Mouse (Mus musculus) midbrain, embryonic 11.5 days (tissue): Measurements from ENCODE around the gene Rbm20. TPM values are rescaled to one million over a fixed set of nuclear protein-coding genes. Genes with fewer than 3 reads are reported as not detected.
A peak's percentile ranks its signal among the peaks of the same experiment; 100 is the strongest.

ENCODE experiments used
- ATAC-seq: fragments of 200-750 bp; cut with Nextera tagmentation; 2 replicates; pipeline ENCODE4 v1.8.0; 2017; ENCODE audit warnings: moderate TSS enrichment, moderate library complexity; ENCODE audit not compliant: low FRiP score
- DNase-seq: peaks from one replicate; pipeline ENCODE4 v3.0.0; 2015; ENCODE audit warnings: low spot score; ENCODE audit errors: missing footprints
- H3K27ac ChIP-seq: fragments of 300-500 bp; sonication (generic); 2 replicates; pipeline ENCODE4 v1.5.1; 2014; ENCODE audit warnings: low read depth, low read length
- H3K27me3 ChIP-seq: fragments of 300-500 bp; sonication (generic); 2 replicates; pipeline ENCODE4 v1.6.1; 2014; ENCODE audit warnings: mild to moderate bottlenecking, low read length, moderate library complexity, mixed read lengths; ENCODE audit not compliant: control insufficient read depth, insufficient read depth
- H3K36me3 ChIP-seq: fragments of 300-500 bp; sonication (generic); 2 replicates; pipeline ENCODE4 v1.6.1; 2014; ENCODE audit warnings: mild to moderate bottlenecking, low read length, moderate library complexity, mixed read lengths; ENCODE audit not compliant: control insufficient read depth, insufficient read depth
- H3K4me1 ChIP-seq: fragments of 300-500 bp; sonication (generic); 2 replicates; pipeline ENCODE4 v1.6.1; 2014; ENCODE audit warnings: low read length; ENCODE audit not compliant: control insufficient read depth, insufficient read depth
- H3K4me2 ChIP-seq: fragments of 300-500 bp; sonication (generic); 2 replicates; pipeline ENCODE4 v1.6.1; 2014; ENCODE audit warnings: mild to moderate bottlenecking, moderate library complexity
- H3K4me3 ChIP-seq: fragments of 300-500 bp; sonication (generic); 2 replicates; pipeline ENCODE4 v1.5.1; 2014; ENCODE audit warnings: low read depth, low read length
- H3K9ac ChIP-seq: fragments of 300-500 bp; sonication (generic); 2 replicates; pipeline ENCODE4 v1.6.1; 2014; ENCODE audit warnings: low read length
- H3K9me3 ChIP-seq: fragments of 300-500 bp; sonication (generic); 2 replicates; pipeline ENCODE4 v1.6.1; 2016; ENCODE audit warnings: low read length; ENCODE audit not compliant: control insufficient read depth
- WGBS: fragments of 180-500 bp; shearing (Covaris S2); extraction: QIAGEN DNeasy Blood & Tissue Kit; methylation state at CpG from one replicate; pipeline ENCODE4 v1.1.7; 2014; 5-methylcytosine and 5-hydroxymethylcytosine counted together
- polyA plus RNA-seq: library from polyadenylated mRNA; unstranded; fragments of >200 nt; fragmentation: Nextera tagmentation; extraction: Ambion mirVana; gene quantifications from 2 replicates; pipeline ENCODE4 v1.2.1, GENCODE M21; 2014

Rbm20 gene
- polyA plus RNA-seq, 1 experiment from 2014 or later = 1.0 TPM

- ATAC-seq (no peak), DNase-seq (peak; percentile 60)
- no peaks in the 10 kb centered on the region for H3K27me3 ChIP-seq
- H3K4me1 ChIP-seq = no peaks in the 10 kb centered on the region
- H3K27ac ChIP-seq = no peak overlapping the region
- H3K9ac ChIP-seq = no peak overlapping the region
- H3K4me3 ChIP-seq = no peak overlapping the region
- no peak overlapping the region for H3K4me2 ChIP-seq
- 85% methylated on average over 5 of the region's 5 CpGs for WGBS
- no peaks in the 10 kb centered on the region for H3K9me3 ChIP-seq
- H3K36me3 ChIP-seq = no peaks in the 10 kb centered on the region
Observed at GRCm38 (mm10) chr19:53722186-53722585, 45.1 kb downstream of the Rbm20 start.

GRCm38 (mm10) chr19:53724053-53724452 lies 46.9 kb downstream of the Rbm20 start:
- Histone ChIP-seq H3K36me3 (no peaks in the 10 kb centered on the region), H3K4me2 (no peak overlapping the region), H3K4me1 (no peaks in the 10 kb centered on the region), H3K4me3 (no peak overlapping the region), H3K9ac (no peak overlapping the region), H3K27me3 (no peaks in the 10 kb centered on the region), H3K27ac (no peak overlapping the region), H3K9me3 (no peaks in the 10 kb centered on the region)
- no peak for DNase-seq
- no peak for ATAC-seq
- WGBS = 89% methylated on average over 5 of the region's 5 CpGs

GRCm38 (mm10) chr19:53726340-53726739 lies 49.2 kb downstream of the Rbm20 start:
- Histone ChIP-seq H3K4me1 (no peaks in the 10 kb centered on the region), H3K4me2 (no peak overlapping the region), H3K27ac (no peak overlapping the region), H3K9me3 (no peaks in the 10 kb centered on the region), H3K27me3 (no peaks in the 10 kb centered on the region), H3K9ac (no peak overlapping the region), H3K4me3 (no peak overlapping the region), H3K36me3 (no peaks in the 10 kb centered on the region)
- WGBS = 48% methylated on average over 12 of the region's 12 CpGs
- DNase-seq (no peak), ATAC-seq (no peak)

- peak; percentile 68 for DNase-seq
- Histone ChIP-seq H3K4me1 (no peaks in the 10 kb centered on the region), H3K9me3 (no peaks in the 10 kb centered on the region), H3K36me3 (no peaks in the 10 kb centered on the region), H3K4me2 (no peak overlapping the region), H3K9ac (no peak overlapping the region), H3K27me3 (no peaks in the 10 kb centered on the region), H3K4me3 (no peak overlapping the region), H3K27ac (no peak overlapping the region)
- no peak for ATAC-seq
- 79% methylated on average over 11 of the region's 11 CpGs for WGBS
Observed at GRCm38 (mm10) chr19:53726755-53727154, 49.6 kb downstream of the Rbm20 start.

DNA sequence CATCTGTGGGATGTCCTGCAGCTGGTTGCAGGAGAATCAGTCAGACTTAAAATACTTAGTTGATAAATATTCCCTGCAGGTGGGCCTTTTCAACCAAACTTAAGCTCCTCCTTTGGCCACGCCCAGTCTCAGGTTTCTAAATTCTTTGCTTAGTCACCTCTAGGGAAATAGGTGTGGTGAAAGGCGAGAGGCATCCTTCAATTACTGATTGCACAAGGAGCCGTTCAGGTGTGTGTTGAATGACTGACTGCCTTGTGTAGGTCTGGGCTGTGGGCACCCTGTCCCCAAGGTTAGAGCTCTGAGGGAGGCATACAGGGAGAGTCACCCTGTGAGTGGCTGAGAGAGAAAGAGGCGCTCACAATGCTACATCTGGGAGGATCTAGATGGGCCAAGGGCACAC lies 50.2 kb downstream of the Rbm20 start:
- Histone ChIP-seq H3K36me3 (no peaks in the 10 kb centered on the region), H3K9ac (no peak overlapping the region), H3K4me3 (no peak overlapping the region), H3K4me2 (no peak overlapping the region), H3K27ac (no peak overlapping the region), H3K27me3 (no peaks in the 10 kb centered on the region), H3K4me1 (no peaks in the 10 kb centered on the region), H3K9me3 (no peaks in the 10 kb centered on the region)
- ATAC-seq (no peak), DNase-seq (peak; percentile 23)
- 64% methylated on average over 4 of the region's 4 CpGs for WGBS

- Histone ChIP-seq H3K9me3 (no peaks in the 10 kb centered on the region), H3K27ac (no peak overlapping the region), H3K4me2 (no peak overlapping the region), H3K36me3 (no peaks in the 10 kb centered on the region), H3K27me3 (no peaks in the 10 kb centered on the region), H3K4me1 (no peaks in the 10 kb centered on the region), H3K4me3 (no peak overlapping the region), H3K9ac (no peak overlapping the region)
- ATAC-seq = no peak
- peak; percentile 21 for DNase-seq
- 82% methylated on average over 9 of the region's 9 CpGs for WGBS
Observed at GRCm38 (mm10) chr19:53727886-53728669, 51.0 kb downstream of the Rbm20 start.

GRCm38 (mm10) chr19:53729919-53730318 lies 52.8 kb downstream of the Rbm20 start:
- Histone ChIP-seq H3K36me3 (no peaks in the 10 kb centered on the region), H3K9ac (no peak overlapping the region), H3K9me3 (no peaks in the 10 kb centered on the region), H3K27ac (no peak overlapping the region), H3K4me1 (no peaks in the 10 kb centered on the region), H3K4me3 (no peak overlapping the region), H3K4me2 (no peak overlapping the region), H3K27me3 (no peaks in the 10 kb centered on the region)
- no peak for ATAC-seq
- peak; percentile 65 for DNase-seq
- 75% methylated on average over 10 of the region's 10 CpGs for WGBS

GRCm38 (mm10) chr19:53731761-53732201 lies 54.7 kb downstream of the Rbm20 start:
- H3K27me3 ChIP-seq = no peaks in the 10 kb centered on the region
- DNase-seq (no peak), ATAC-seq (no peak)
- 60% methylated on average over 8 of the region's 8 CpGs for WGBS
- no peak overlapping the region for H3K27ac ChIP-seq
- no peak overlapping the region for H3K4me2 ChIP-seq
- H3K4me1 ChIP-seq = no peaks in the 10 kb centered on the region
- H3K36me3 ChIP-seq = no peaks in the 10 kb centered on the region
- H3K9ac ChIP-seq = no peak overlapping the region
- H3K9me3 ChIP-seq = no peaks in the 10 kb centered on the region
- no peak overlapping the region for H3K4me3 ChIP-seq

GRCm38 (mm10) chr19:53734845-53735244 lies 57.7 kb downstream of the Rbm20 start:
- Histone ChIP-seq H3K4me3 (no peak overlapping the region), H3K9me3 (no peaks in the 10 kb centered on the region), H3K36me3 (no peaks in the 10 kb centered on the region), H3K9ac (no peak overlapping the region), H3K4me2 (no peak overlapping the region), H3K27ac (no peak overlapping the region), H3K4me1 (no peaks in the 10 kb centered on the region), H3K27me3 (no peaks in the 10 kb centered on the region)
- DNase-seq (peak; percentile 87), ATAC-seq (no peak)
- 60% methylated on average over 5 of the region's 5 CpGs for WGBS
